Mouse (Mus musculus) lung, embryonic 15.5 days (tissue): ENCODE measurements around the gene Gm21915. TPM values are rescaled to one million over a fixed set of nuclear protein-coding genes. Genes with fewer than 3 reads are reported as not detected.

Experiments used
- polyA plus RNA-seq: library from polyadenylated mRNA; unstranded; fragments of >200 nt; fragmentation: Nextera tagmentation; extraction: Ambion mirVana; gene quantifications from 2 replicates; pipeline ENCODE4 v1.2.1, GENCODE M21; 2015

Gene Gm21915
- polyA plus RNA-seq, 1 experiment from 2014 or later, result not detected

Other genes starting within 250 kb of the Gm21915 start
- 3.6 and 5.5 TPM in 2 replicates for gene Gramd1b, start 139.2 kb upstream of the Gm21915 start, polyA plus RNA-seq
- gene Clmp, start 15.3 kb downstream of the Gm21915 start, polyA plus RNA-seq, result 11.7 and 12.6 TPM in 2 replicates
- 2,564 and 2,677 TPM in 2 replicates for gene Hspa8, start 130.4 kb downstream of the Gm21915 start, polyA plus RNA-seq
- not detected in 2 replicates for gene Bsx, start 203.5 kb downstream of the Gm21915 start, polyA plus RNA-seq